Mouse (Mus musculus): ENCODE measurements around the gene CN725425. TPM values are rescaled to one million over a fixed set of nuclear protein-coding genes. Genes with fewer than 3 reads are reported as not detected.

The CN725425 gene
- not detected in 2 replicates for polyA plus RNA-seq (2016; fragmentation: Nextera tagmentation; extraction: Ambion mirVana)

GRCm38 (mm10) chr15:91199256-91199905 lies at the start of gene CN725425:
TSS of gene CN725425 (plus strand) at chr15:91199494.
- Histone ChIP-seq H3K36me3 (no peaks in the 10 kb centered on the region), H3K4me3 (no peak within 1 kb of the TSS), H3K9me3 (no peaks in the 10 kb centered on the region), H3K4me1 (no peaks in the 10 kb centered on the region), H3K27me3 (no peaks in the 10 kb centered on the region), H3K27ac (replicated peaks) (no peak within 1 kb of the TSS), H3K4me2 (replicated peaks) (no peak within 1 kb of the TSS), H3K9ac (replicated peaks) (no peak within 1 kb of the TSS)
- no peak for ATAC-seq (ENCODE audit: low FRiP score, low read depth)
- WGBS = 92% methylated on average over 30 of the region's 30 CpGs

GRCm38 (mm10) chr15:91152592-91152991 lies 46.7 kb upstream of the CN725425 start:
- ATAC-seq (ENCODE audit: low FRiP score, low read depth) = no peak
- 66% methylated on average over 1 of the region's 1 CpGs for WGBS
- H3K36me3 ChIP-seq = peaks cover 60% of the 10 kb centered on the region

GRCm38 (mm10) chr15:91153311-91153710 lies 46.0 kb upstream of the CN725425 start:
- Histone ChIP-seq H3K9ac (replicated peaks) (no peak overlapping the region), H3K27ac (replicated peaks) (no peak overlapping the region), H3K4me1 (no peaks in the 10 kb centered on the region), H3K4me3 (no peak overlapping the region), H3K9me3 (peaks cover 13% of the 10 kb centered on the region), H3K27me3 (no peaks in the 10 kb centered on the region), H3K36me3 (peaks cover 55% of the 10 kb centered on the region), H3K4me2 (replicated peaks) (no peak overlapping the region)
- ATAC-seq (ENCODE audit: low FRiP score, low read depth) = no peak
- WGBS = 80% methylated on average over 3 of the region's 3 CpGs

More at GRCm38 (mm10) chr15:91152592-91152991, 46.7 kb upstream of the CN725425 start:
- Histone ChIP-seq H3K4me3 (no peak overlapping the region), H3K27me3 (no peaks in the 10 kb centered on the region), H3K27ac (replicated peaks) (no peak overlapping the region), H3K4me2 (replicated peaks) (no peak overlapping the region), H3K9me3 (peaks cover 13% of the 10 kb centered on the region), H3K4me1 (no peaks in the 10 kb centered on the region), H3K9ac (replicated peaks) (no peak overlapping the region)

- Histone ChIP-seq H3K27me3 (no peaks in the 10 kb centered on the region), H3K36me3 (peaks cover 41% of the 10 kb centered on the region), H3K4me1 (no peaks in the 10 kb centered on the region), H3K9me3 (peaks cover 1% of the 10 kb centered on the region; the same call in 1 of the 2 replicates), H3K4me2 (replicated peaks) (no peak overlapping the region), H3K4me3 (no peak overlapping the region), H3K27ac (replicated peaks) (no peak overlapping the region), H3K9ac (replicated peaks) (no peak overlapping the region)
- whole genome bisulfite sequencing = 88% methylated on average over 5 of the region's 5 CpGs
- no peak for ATAC-seq (ENCODE audit: low FRiP score, low read depth)
These were observed 38.1 kb upstream of the CN725425 start for GRCm38 (mm10) chr15:91161153-91161552.

- H3K27me3 ChIP-seq = no peaks in the 10 kb centered on the region
- H3K27ac ChIP-seq (replicated peaks) = no peak overlapping the region
- no peak overlapping the region for H3K4me2 ChIP-seq (replicated peaks)
- WGBS = 78% methylated on average over 2 of the region's 2 CpGs
- H3K9ac ChIP-seq (replicated peaks) = no peak overlapping the region
- no peaks in the 10 kb centered on the region for H3K9me3 ChIP-seq
- H3K4me1 ChIP-seq = no peaks in the 10 kb centered on the region
- no peak overlapping the region for H3K4me3 ChIP-seq
- H3K36me3 ChIP-seq = peaks cover 23% of the 10 kb centered on the region
- no peak for ATAC-seq (ENCODE audit: low FRiP score, low read depth)
These were observed 35.8 kb upstream of the CN725425 start for GRCm38 (mm10) chr15:91163454-91163853.

GRCm38 (mm10) chr15:91165021-91165420 lies 34.3 kb upstream of the CN725425 start:
- Histone ChIP-seq H3K4me3 (no peak overlapping the region), H3K36me3 (peaks cover 14% of the 10 kb centered on the region), H3K27me3 (no peaks in the 10 kb centered on the region), H3K9ac (replicated peaks) (no peak overlapping the region), H3K9me3 (no peaks in the 10 kb centered on the region), H3K4me2 (replicated peaks) (no peak overlapping the region), H3K4me1 (no peaks in the 10 kb centered on the region), H3K27ac (replicated peaks) (no peak overlapping the region)
- 2% methylated on average over 5 of the region's 5 CpGs for WGBS
- ATAC-seq (ENCODE audit: low FRiP score, low read depth) = 0 out of 2 replicates have a peak, but pooled peaks have one; percentile 38

- no peak for ATAC-seq (ENCODE audit: low FRiP score, low read depth)
- Histone ChIP-seq H3K36me3 (peaks cover 7% of the 10 kb centered on the region), H3K9ac (replicated peaks) (no peak overlapping the region), H3K27ac (replicated peaks) (0 out of 2 replicates have a peak overlapping the region, but pooled peaks have one; percentile 25), H3K4me2 (replicated peaks) (no peak overlapping the region), H3K27me3 (no peaks in the 10 kb centered on the region), H3K4me1 (peaks cover 8% of the 10 kb centered on the region; the same call in 1 of the 2 replicates), H3K4me3 (no peak overlapping the region), H3K9me3 (no peaks in the 10 kb centered on the region)
- 91% methylated on average over 13 of the region's 13 CpGs for WGBS
These were observed 31.3 kb upstream of the CN725425 start for GRCm38 (mm10) chr15:91167850-91168562.

- peaks cover 17% of the 10 kb centered on the region for H3K36me3 ChIP-seq
- no peak overlapping the region for H3K27ac ChIP-seq (replicated peaks)
- ATAC-seq (ENCODE audit: low FRiP score, low read depth) = no peak
- H3K9me3 ChIP-seq = no peaks in the 10 kb centered on the region
- H3K9ac ChIP-seq (replicated peaks) = no peak overlapping the region
- 78% methylated on average over 9 of the region's 9 CpGs for WGBS
- no peak overlapping the region for H3K4me3 ChIP-seq
- no peak overlapping the region for H3K4me2 ChIP-seq (replicated peaks)
- H3K27me3 ChIP-seq = no peaks in the 10 kb centered on the region
- peaks cover 8% of the 10 kb centered on the region; the same call in 1 of the 2 replicates for H3K4me1 ChIP-seq
These were observed 28.5 kb upstream of the CN725425 start for GRCm38 (mm10) chr15:91170602-91171328.

GRCm38 (mm10) chr15:91171332-91171731 lies 28.0 kb upstream of the CN725425 start:
- Histone ChIP-seq H3K4me1 (peaks cover 8% of the 10 kb centered on the region; the same call in 1 of the 2 replicates), H3K4me2 (replicated peaks) (no peak overlapping the region), H3K9ac (replicated peaks) (no peak overlapping the region), H3K27ac (replicated peaks) (no peak overlapping the region), H3K36me3 (peaks cover 18% of the 10 kb centered on the region), H3K9me3 (no peaks in the 10 kb centered on the region), H3K27me3 (no peaks in the 10 kb centered on the region), H3K4me3 (no peak overlapping the region)
- 90% methylated on average over 4 of the region's 4 CpGs for WGBS
- no peak for ATAC-seq (ENCODE audit: low FRiP score, low read depth)

- no peaks in the 10 kb centered on the region for H3K27me3 ChIP-seq
- 85% methylated on average over 4 of the region's 4 CpGs for WGBS
- H3K9me3 ChIP-seq = no peaks in the 10 kb centered on the region
- H3K36me3 ChIP-seq = peaks cover 18% of the 10 kb centered on the region
- H3K4me1 ChIP-seq = peaks cover 8% of the 10 kb centered on the region; the same call in 1 of the 2 replicates
- H3K4me2 ChIP-seq (replicated peaks) = no peak overlapping the region
- H3K9ac ChIP-seq (replicated peaks) = no peak overlapping the region
- no peak for ATAC-seq (ENCODE audit: low FRiP score, low read depth)
- H3K4me3 ChIP-seq = no peak overlapping the region
- H3K27ac ChIP-seq (replicated peaks) = no peak overlapping the region
These were observed 27.1 kb upstream of the CN725425 start for GRCm38 (mm10) chr15:91172193-91172592.

GRCm38 (mm10) chr15:91178656-91179314 lies 20.5 kb upstream of the CN725425 start:
- Histone ChIP-seq H3K27me3 (no peaks in the 10 kb centered on the region), H3K9ac (replicated peaks) (no peak overlapping the region), H3K9me3 (no peaks in the 10 kb centered on the region), H3K4me2 (replicated peaks) (no peak overlapping the region), H3K4me1 (peaks cover 10% of the 10 kb centered on the region), H3K27ac (replicated peaks) (no peak overlapping the region), H3K36me3 (peaks cover 11% of the 10 kb centered on the region; the same call in 1 of the 2 replicates), H3K4me3 (no peak overlapping the region)
- no peak for ATAC-seq (ENCODE audit: low FRiP score, low read depth)
- 92% methylated on average over 9 of the region's 9 CpGs for WGBS

Measured in midbrain, embryonic 12.5 days (tissue).